Mouse (Mus musculus): ENCODE measurements around the gene Dct.

The Dct gene

DNA sequence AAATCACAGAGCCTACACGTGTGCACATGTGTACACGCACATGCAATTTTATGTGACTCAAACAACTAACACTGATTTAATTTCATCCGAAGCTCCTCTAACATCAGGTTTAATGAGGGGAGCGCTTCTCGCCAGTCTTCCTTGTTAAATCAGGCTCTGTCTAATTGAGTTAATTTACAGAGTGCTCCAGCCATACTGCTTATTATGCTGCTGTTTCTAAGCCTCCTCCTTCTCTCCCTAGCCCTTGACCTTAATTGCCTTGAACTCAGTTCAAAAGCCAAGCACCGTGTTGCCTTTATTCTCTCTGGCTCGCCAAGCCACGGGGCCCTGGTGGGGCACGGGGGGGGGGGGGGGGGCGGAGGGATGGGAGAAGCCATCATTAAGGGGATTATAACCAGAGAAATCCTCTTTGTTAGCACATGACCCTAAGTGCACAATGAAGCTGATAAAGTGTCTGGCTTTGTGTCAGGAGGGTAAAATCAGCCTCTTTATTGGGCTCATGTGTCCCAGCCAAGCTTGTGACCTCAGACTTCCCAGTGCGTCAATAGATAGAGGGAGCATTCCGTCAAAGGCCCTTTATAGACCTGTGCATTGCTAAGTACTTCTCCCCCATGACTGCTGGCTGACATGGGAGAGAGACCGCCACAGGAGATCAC is at the start of gene Dct:
Gene Dct (minus strand): TSS at position 270 of the 656 bp plus-strand sequence.
- no peak for DNase-seq

DNA sequence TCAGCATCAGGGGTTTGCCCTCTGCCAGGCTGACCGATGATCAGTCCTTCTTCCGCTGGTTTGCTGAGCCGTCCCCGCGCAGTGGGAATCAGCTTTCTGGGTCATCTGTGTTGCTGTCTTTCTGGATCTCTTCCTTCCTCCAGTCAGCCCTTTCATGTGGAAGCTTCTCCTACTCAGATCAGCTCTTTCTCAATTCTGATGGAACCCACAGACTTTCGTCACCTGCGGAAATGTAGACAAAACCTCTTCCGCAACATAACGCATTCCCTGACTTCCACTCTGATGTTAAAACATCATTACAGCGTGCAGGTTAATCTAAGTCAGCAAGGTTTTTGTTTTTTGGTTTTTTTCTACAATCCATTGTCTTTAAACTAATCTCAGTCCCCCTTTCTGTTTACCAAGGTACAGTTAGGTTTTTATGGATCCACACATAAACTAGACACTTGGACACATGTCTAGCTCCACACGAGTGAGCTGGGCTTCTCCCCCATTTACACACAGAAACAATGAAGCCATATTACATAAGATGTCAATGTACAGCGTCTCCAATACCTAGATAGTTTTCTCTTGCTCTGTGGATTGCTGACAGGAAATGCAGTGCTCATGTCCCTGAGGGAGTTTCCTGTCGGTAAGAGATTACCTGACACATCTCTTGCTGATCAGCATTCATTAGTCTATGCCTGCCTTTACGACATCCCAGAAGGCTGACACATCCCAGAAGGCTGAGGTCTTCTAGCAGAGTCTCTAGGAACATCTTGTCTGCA is 49.4 kb upstream of the Dct start:
- DNase-seq: no peak

DNA sequence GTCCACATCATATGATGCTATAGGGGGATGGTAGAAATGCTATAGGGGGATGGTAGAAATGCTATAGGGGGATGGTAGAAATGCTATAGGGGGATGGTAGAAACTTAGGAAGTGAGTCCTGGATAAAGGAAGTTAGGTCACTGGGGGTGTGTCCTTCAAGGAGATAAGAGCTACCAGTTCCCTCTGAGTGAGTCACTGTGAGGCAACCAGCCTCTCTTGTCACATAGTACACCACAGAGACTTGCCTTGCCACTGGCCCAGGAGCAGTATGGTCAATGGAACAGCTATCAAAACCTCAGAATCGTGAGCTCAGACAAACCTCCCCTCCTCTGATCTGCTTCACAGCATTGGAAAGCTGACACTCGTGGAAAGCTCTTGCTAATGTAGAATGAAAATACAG is 46.2 kb upstream of the Dct start:
- no peak for DNase-seq

DNA sequence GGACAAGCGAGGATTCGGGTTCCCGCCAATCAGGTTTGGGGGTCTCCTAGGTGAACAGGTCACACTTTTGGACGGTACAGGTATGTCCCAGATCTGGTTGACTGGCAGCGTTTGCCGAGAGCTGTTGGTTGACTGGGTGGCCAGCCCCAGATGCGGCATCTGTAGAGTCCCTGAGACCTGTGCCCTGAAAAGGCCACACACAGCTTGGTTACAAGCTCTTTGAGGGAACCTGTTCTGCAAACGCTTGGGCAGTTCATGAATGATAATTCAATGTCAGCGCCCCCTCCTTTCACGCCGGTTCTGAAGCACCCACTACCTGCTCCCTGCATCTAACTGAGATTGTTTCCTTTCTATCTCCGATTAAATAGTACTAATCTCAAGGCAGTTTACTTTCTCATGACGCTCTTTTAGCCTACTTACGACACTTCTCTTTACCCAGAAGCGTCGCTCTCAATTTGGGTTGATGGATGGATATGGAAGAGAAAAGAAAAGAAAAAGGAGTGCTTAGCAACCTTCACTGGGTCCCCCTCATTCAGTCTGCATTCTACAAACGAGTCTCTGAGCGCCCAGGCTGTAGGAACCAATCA is 37.9 kb upstream of the Dct start:
- no peak for DNase-seq

DNA sequence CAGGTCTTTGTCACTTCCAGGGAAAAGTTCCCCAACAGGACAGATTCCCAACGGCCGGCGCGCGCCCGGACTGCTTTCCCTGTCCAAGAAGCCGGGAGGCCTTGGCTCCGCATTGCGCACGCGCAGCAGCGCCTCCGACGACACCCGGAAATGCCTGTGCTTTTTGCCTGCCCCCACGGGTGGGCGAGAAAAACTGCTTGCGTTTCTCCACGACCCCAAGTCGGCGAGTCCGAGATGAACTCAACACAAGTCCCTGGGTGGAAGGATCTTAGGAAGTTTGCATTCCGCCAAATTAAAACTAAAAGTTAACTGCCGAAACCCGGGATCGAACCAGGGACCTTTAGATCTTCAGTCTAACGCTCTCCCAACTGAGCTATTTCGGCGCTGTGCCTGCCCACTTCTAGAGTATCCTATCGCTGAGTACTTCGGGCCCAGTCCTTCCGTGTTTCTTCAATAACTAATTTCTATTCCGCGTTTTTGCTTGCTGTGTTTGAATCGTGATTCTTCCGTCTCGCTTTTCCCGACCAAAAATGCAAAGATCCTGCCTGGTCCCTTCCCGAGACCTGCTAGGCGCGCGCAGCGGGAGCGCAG is 37.3 kb upstream of the Dct start:
- DNase-seq: peak; percentile 90 to 93

DNA sequence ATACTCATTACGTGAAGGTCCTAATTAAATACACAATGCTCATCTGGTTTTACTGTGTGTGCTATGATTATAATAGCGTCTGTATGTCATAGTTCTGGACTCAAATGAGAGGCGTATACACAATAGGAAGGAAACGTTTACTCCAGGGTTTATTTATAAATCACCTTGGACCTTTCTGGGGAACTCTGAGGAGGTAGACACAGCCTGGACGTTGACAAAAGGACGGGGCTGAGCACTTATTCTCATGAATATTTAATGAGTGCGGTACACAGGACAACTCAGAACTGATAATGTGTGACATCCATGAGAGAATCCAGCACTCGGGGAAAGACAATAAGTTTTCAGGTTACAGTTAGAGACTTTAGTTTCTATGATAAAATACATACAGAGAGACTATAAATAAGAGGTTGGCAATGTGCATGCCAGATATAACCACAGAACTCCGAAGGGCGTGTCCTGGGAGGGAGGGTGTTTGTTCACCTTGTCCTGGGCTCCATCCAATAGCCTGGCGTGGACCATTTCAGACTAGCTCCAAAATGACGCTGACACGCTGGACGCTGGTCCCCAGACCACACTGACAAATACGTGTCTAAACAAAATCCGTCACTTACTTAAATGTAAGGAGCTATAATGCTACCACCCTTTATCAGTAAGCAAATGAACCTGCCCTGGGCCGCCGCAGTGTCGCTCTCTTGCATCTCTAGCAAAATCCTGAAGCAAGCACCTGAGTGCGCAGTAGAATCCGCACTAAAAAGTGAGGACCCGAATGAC is 36.6 kb upstream of the Dct start:
- peak; percentile 58 to 65 for DNase-seq

DNA sequence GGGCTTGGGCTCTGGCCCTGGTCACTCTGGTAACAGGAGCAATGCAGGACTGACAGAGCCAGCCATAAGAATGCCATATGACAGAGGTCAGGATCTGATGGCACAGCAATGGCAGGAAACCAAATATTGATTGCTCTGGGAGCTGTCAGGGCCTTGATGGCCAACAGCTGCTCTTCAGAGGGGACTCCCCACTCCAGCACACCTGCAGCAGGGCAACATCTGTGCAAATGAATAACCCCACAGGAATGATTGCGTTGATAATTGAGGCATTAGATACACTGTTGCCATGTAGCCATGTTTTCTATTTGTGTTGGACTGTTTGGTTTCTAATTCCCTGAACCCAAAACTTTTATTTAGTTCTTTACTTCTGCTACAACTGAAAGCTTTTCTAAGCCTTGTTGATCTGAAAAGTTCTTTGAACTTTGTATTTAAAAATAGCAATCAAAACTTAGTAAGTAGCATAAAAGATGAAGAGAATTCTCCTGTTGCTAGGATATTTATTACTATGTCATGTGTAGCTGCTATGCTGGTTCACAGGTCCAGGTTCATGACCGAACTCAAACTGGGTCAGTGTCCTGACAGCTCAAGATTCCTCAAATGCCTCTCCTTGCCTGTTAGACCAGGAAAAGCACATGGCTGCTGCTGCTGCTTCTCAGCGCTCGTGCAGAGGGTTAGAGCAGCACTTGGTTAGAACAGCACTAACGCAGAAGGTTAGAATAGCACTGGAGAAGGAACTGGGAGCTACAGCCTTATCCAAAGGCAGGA is 34.4 kb upstream of the Dct start:
- no peak for DNase-seq

DNA sequence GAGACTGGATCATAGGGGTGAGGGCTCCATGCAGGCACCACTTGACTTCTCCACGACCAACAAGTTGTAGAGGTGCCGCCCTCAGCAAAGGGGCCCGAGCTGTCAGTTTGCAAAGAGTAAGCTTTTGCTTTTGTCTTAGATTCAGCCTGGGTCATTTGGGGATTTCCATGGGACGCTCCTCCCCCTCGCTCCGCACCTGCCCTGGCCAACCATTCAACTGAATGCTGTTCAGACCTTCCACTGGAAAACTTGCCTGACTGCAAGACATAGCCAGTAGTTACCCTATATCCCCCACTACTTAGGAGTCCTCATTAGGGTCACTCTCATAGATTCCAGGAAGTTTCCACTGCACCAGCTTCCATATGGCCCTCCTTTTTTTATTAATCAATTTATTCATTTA is 31.8 kb upstream of the Dct start:
- DNase-seq: no peak

DNA sequence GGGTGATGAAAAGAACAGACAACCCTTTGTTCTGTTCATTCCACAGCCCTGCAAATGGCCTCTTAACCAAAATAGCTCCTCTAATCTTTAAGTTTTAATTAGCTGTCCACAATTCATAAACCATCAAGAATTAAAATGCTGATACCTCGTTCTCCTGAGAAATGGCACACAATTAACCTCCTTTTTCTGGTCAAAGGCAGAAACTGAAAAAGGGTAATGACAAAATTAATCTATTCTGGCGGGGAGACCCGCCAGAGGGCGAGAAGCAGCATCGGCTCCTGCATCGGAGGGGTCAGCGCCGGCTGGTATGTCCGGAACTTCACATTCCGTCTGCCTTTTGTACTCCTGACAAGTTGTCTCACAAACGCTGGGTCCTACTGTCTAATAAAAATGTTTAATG is 28.6 kb upstream of the Dct start:
- no peak for DNase-seq

- no peak for DNase-seq
These were observed 18.1 kb upstream of the Dct start for GRCm38 (mm10) chr14:118070100-118070499.

DNA sequence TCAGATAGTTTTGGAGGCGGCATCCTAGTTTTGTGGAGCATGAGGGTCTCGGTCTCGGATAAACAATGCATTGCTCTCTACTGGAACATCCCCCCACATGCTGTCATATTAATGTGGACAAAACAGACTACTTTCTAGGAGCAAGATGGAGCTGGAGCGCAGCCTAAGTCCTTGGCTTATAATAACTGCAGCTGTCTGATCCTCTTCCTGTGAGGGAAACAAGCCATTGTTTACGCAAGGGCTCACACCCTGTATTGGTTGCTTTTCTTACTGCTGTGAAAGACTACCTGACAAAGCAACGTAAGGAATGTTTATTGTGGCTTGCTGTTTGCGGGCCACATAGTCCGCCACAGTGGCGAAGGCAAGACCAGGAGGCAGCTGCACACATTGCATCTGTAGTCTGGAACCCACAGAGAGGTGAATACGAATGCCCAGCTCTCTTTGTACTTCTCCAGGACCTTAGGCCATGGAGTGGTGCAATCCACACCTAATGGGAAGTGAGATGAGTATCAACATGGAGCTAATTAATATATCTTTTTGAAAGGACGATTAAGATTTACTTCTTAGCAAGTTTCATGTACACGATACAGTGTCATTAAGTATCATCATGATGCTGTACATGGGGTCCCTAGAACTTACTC is 17.5 kb upstream of the Dct start:
- no peak for DNase-seq

GRCm38 (mm10) chr14:118061766-118062432 is 9.9 kb upstream of the Dct start:
- DNase-seq: no peak

GRCm38 (mm10) chr14:118058581-118058886 is 6.5 kb upstream of the Dct start:
- no peak for DNase-seq

DNA sequence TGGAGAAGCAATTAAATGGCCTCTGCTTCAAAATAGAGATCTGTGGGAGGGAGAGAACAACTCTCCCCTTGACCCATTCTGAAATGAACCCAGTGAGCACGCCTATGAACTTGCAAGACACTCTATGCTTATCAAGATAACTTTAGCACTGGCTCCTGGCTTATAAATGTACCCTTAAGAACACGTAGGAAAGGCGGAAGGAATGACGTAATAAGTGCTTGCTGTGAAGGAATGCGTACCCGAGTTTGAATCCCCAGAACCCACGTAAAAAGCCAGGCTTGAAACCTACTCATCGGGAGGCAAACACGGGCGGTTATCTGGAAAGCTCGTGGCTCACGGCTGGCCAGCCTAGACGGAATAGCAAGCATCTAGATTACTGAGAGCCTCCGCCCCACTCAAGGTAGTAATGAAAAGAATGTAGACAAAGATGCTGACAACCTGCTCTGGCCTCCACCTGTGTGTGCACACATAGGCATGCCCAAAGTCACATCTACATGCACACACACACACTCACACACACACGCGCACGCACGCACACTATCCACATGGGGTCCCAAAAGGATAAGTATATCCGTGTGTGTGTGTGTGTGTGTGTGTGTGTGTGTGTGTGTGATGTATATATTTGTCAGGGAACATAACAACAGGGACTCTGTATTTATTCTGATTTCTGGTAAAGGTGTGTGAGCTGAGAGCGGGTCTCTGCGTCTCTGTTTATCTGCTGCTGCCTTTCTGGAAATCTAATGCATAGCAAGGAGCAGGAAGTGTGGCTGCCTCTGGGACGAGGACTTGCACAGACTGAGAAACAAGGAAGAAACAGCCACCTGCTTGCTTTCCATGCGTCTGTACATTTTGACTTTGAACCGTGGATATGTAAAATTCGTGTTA is 5.9 kb upstream of the Dct start:
- DNase-seq: peak in 1 of 2 experiments; percentile 6

DNA sequence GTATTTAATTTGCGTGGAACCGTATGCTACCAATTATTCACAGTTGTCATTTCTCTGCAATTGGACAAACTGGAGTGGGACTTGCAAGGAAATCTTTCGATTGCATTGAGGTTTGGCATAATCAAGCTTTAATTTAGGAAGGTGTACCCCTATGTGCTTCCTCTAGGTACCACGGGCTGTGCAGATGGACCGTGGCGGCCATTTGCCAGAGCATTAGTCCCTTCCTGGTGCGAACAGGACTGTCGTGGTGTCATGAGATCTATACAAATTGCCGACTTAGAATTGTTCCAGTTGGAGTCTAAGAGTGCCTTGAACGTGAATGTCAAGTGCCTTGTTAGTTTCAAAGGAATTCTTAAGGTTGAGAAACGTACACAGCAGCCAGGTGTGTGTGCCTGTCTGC is 726 bp upstream of the Dct start:
- no peak for DNase-seq

DNA sequence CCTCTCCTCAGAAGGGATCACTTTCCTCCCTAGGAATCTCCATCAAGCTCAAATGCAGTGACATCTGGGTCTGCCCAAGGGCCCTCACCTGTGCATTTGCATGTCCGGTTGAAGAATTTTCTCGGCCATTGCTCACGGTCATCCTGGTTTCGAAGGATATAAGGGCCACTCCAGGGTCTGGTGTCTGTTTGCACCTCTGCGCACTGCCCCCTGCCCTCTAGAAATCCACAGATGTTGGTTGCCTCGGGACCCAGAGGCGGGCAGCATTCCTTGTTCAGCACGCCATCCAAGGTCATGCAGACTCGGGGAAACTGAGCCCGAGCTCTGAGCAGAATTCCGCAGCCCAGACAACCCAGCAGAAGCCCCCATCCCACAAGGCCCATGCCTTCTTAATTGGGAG is 648 bp downstream of the Dct start:
- DNase-seq: no peak

- peak; percentile 62 to 74 for DNase-seq
These were observed 1.1 kb downstream of the Dct start for GRCm38 (mm10) chr14:118050990-118051389.

- DNase-seq: no peak
These were observed 1.6 kb downstream of the Dct start for GRCm38 (mm10) chr14:118050431-118050830.

DNA sequence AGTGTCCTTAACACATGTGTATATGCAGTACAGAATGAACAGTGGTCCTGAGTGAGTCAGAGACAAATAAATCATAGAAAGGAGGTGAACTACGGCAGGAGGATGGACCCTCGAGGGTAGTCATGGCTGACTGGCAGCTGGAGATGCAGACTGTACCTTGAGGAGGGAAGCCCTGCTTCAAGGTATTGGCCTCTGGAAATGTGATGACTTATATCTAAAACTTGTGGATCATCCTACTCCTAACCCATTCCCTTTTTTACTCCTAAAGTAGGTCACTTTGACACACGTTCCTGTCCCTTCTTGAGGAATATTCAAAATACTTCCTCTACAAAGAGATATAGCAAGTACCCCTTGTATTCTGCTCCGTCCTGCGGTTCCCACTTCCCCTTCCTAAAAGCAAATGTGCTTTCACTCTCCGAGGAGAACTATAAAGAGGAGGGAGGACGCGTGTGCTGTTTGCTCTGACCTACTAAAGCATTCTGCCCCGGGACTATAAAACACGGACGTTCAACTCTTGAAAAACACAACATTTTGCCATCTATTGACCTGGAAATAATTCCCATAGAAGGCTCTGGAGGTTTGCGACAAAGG is 2.3 kb downstream of the Dct start:
- DNase-seq: no peak

GRCm38 (mm10) chr14:118042963-118043362 is 9.1 kb downstream of the Dct start:
- no peak for DNase-seq

Measured in lung, adult 18-20 months (tissue).